Mouse (Mus musculus): ENCODE data around the gene Prkca. TPM values are rescaled to one million over a fixed set of nuclear protein-coding genes. Genes with fewer than 3 reads are reported as not detected.

Gene Prkca
- polyA plus RNA-seq, 1 experiment from 2014 or later = 10.1 TPM

- Histone ChIP-seq H3K36me3 (no peaks in the 10 kb centered on the region), H3K27me3 (replicated peaks) (no peaks in the 10 kb centered on the region), H3K27ac (no peak overlapping the region), H3K4me2 (no peak overlapping the region), H3K9me3 (no peaks in the 10 kb centered on the region), H3K4me3 (replicated peaks) (no peak overlapping the region), H3K9ac (no peak overlapping the region), H3K4me1 (peaks cover 3% of the 10 kb centered on the region; the same call in 1 of the 2 replicates)
- ATAC-seq (ENCODE audit: insufficient read depth, low FRiP score, low read depth) = no peak
- WGBS = 73% methylated on average over 7 of the region's 7 CpGs
These were observed 203.7 kb downstream of the Prkca start for GRCm38 (mm10) chr11:108140028-108140427.

- peaks cover 3% of the 10 kb centered on the region; the same call in 1 of the 2 replicates for H3K4me1 ChIP-seq
- H3K27me3 ChIP-seq (replicated peaks) = no peaks in the 10 kb centered on the region
- no peak overlapping the region for H3K9ac ChIP-seq
- no peak overlapping the region for H3K27ac ChIP-seq
- 49% methylated on average over 3 of the region's 3 CpGs for WGBS
- no peak for ATAC-seq (ENCODE audit: insufficient read depth, low FRiP score, low read depth)
- H3K9me3 ChIP-seq = no peaks in the 10 kb centered on the region
- no peak overlapping the region for H3K4me3 ChIP-seq (replicated peaks)
- no peaks in the 10 kb centered on the region for H3K36me3 ChIP-seq
- H3K4me2 ChIP-seq = no peak overlapping the region
These were observed 207.4 kb downstream of the Prkca start for GRCm38 (mm10) chr11:108136341-108136740.

GRCm38 (mm10) chr11:108135407-108136159 is 208.1 kb downstream of the Prkca start:
- H3K36me3 ChIP-seq = no peaks in the 10 kb centered on the region
- no peaks in the 10 kb centered on the region for H3K9me3 ChIP-seq
- no peak for ATAC-seq (ENCODE audit: insufficient read depth, low FRiP score, low read depth)
- no peaks in the 10 kb centered on the region for H3K27me3 ChIP-seq (replicated peaks)
- H3K4me3 ChIP-seq (replicated peaks) = no peak overlapping the region
- no peak overlapping the region for H3K27ac ChIP-seq
- H3K4me2 ChIP-seq = no peak overlapping the region
- no peak overlapping the region for H3K9ac ChIP-seq
- H3K4me1 ChIP-seq = peaks cover 3% of the 10 kb centered on the region; the same call in 1 of the 2 replicates
- WGBS = 35% methylated on average over 4 of the region's 4 CpGs

DNA sequence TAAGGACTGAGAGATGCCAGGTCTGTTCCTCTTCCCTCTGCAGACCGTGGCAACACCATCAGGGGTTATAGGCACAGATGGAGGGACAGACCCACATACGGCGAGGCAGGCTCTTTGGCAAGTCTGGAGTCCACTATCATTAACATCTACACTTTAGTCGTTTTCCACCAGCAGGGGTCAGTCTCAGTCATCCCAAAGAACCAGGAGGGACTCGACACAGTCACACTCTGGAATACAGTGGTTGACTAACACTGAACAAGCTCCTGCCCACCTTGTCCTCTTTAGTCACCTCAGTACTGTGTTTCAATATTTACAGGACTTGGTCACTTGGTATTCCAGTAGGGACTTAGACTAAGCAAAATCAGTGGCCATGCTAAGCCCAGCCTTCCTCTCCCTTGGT is 215.1 kb downstream of the Prkca start:
- no peaks in the 10 kb centered on the region for H3K36me3 ChIP-seq
- H3K4me1 ChIP-seq = no peaks in the 10 kb centered on the region; the same call in 1 of the 2 replicates
- no peaks in the 10 kb centered on the region for H3K9me3 ChIP-seq
- ATAC-seq (ENCODE audit: insufficient read depth, low FRiP score, low read depth) = no peak
- H3K4me3 ChIP-seq (replicated peaks) = no peak overlapping the region
- H3K4me2 ChIP-seq = no peak overlapping the region
- no peaks in the 10 kb centered on the region for H3K27me3 ChIP-seq (replicated peaks)
- H3K9ac ChIP-seq = no peak overlapping the region
- no peak overlapping the region for H3K27ac ChIP-seq
- 50% methylated on average over 5 of the region's 5 CpGs for WGBS

GRCm38 (mm10) chr11:108127908-108128307 is 215.8 kb downstream of the Prkca start:
- Histone ChIP-seq H3K36me3 (no peaks in the 10 kb centered on the region), H3K4me1 (no peaks in the 10 kb centered on the region; the same call in 1 of the 2 replicates), H3K27me3 (replicated peaks) (no peaks in the 10 kb centered on the region), H3K4me3 (replicated peaks) (no peak overlapping the region), H3K4me2 (no peak overlapping the region), H3K27ac (no peak overlapping the region), H3K9me3 (no peaks in the 10 kb centered on the region), H3K9ac (no peak overlapping the region)
- 59% methylated on average over 5 of the region's 5 CpGs for WGBS
- ATAC-seq (ENCODE audit: insufficient read depth, low FRiP score, low read depth) = no peak

- ATAC-seq (ENCODE audit: insufficient read depth, low FRiP score, low read depth) = no peak
- Histone ChIP-seq H3K4me1 (no peaks in the 10 kb centered on the region; the same call in 1 of the 2 replicates), H3K4me2 (no peak overlapping the region), H3K9me3 (no peaks in the 10 kb centered on the region), H3K4me3 (replicated peaks) (no peak overlapping the region), H3K36me3 (no peaks in the 10 kb centered on the region), H3K27ac (no peak overlapping the region), H3K27me3 (replicated peaks) (no peaks in the 10 kb centered on the region), H3K9ac (no peak overlapping the region)
- 72% methylated on average over 7 of the region's 7 CpGs for WGBS
These were observed 221.2 kb downstream of the Prkca start for GRCm38 (mm10) chr11:108122486-108122885.

DNA sequence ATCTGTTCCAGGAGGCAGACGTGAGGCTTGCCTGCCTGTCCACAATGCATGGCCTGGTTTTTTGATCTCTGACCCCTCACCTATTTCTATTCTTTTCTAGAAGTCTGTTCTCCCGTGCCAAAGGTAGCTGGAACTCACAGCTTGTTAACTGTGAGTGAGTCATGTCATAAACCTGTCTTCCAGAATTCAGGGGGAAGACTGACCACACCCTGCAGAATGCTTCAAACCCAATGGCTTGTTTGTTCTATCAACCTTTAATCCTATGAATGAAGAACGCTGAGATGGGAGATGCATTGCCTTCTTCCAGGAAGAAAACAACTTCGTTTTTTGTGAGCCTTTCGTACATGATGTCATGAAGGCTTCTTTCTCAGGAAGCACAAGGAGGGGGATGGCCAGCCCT is 223.0 kb downstream of the Prkca start:
- no peaks in the 10 kb centered on the region; the same call in 1 of the 2 replicates for H3K4me1 ChIP-seq
- H3K36me3 ChIP-seq = no peaks in the 10 kb centered on the region
- H3K27ac ChIP-seq = no peak overlapping the region
- H3K27me3 ChIP-seq (replicated peaks) = no peaks in the 10 kb centered on the region
- no peak overlapping the region for H3K4me2 ChIP-seq
- no peak overlapping the region for H3K4me3 ChIP-seq (replicated peaks)
- 58% methylated on average over 5 of the region's 5 CpGs for WGBS
- ATAC-seq (ENCODE audit: insufficient read depth, low FRiP score, low read depth) = no peak
- H3K9me3 ChIP-seq = no peaks in the 10 kb centered on the region
- H3K9ac ChIP-seq = no peak overlapping the region

DNA sequence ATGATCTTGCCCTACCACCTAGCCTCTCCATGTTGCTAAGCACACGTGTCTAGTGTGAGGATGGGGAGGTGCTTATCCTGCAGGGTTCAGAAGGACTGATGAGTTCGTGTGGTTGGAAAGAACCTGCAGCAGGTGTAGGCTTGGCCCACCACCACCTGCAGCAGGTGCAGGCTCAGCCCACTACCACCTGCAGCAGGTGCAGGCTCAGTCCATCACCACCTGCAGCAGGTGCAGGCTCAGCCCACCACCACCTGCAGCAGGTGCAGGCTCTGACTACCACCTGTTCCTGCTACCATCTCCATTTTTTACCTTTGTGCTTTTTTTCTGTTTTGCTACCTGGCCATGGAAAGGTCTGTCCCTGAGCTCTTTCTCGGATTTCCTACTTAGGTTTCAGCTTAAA is 223.9 kb downstream of the Prkca start:
- 70% methylated on average over 3 of the region's 3 CpGs for WGBS
- H3K4me1 ChIP-seq = no peaks in the 10 kb centered on the region; the same call in 1 of the 2 replicates
- no peak overlapping the region for H3K4me2 ChIP-seq

DNA sequence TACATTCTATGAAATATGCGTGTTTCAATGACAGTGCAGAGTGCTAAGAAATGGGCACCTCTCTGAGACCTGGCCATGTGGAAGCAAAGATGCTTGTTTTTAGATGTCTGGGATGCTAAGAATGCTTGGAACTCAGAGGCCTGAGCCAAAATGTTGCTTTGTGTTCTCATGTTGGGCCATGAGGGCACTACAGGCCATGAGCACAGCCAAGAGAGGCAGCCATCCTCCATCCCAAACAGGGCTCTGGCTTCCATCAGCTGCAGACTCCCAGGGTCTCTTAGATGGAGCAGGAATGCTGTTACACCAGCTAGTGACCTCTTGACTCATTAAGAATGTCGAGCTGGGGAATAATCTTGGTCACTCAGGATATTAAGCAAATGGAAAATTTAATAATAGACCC is 224.9 kb downstream of the Prkca start:
- H3K4me2 ChIP-seq = no peak overlapping the region
- H3K36me3 ChIP-seq = no peaks in the 10 kb centered on the region
- no peak overlapping the region for H3K9ac ChIP-seq
- no peaks in the 10 kb centered on the region for H3K27me3 ChIP-seq (replicated peaks)
- no peaks in the 10 kb centered on the region for H3K9me3 ChIP-seq
- no peak for ATAC-seq (ENCODE audit: insufficient read depth, low FRiP score, low read depth)
- H3K4me3 ChIP-seq (replicated peaks) = no peak overlapping the region
- no peak overlapping the region for H3K27ac ChIP-seq
- 67% methylated on average over 2 of the region's 2 CpGs for WGBS
- no peaks in the 10 kb centered on the region; the same call in 1 of the 2 replicates for H3K4me1 ChIP-seq

More for the DNA sequence above, 223.9 kb downstream of the Prkca start:
- no peaks in the 10 kb centered on the region for H3K27me3 ChIP-seq (replicated peaks)
- H3K36me3 ChIP-seq = no peaks in the 10 kb centered on the region
- ATAC-seq (ENCODE audit: insufficient read depth, low FRiP score, low read depth) = no peak
- no peaks in the 10 kb centered on the region for H3K9me3 ChIP-seq
- H3K4me3 ChIP-seq (replicated peaks) = no peak overlapping the region
- H3K27ac ChIP-seq = no peak overlapping the region
- H3K9ac ChIP-seq = no peak overlapping the region

DNA sequence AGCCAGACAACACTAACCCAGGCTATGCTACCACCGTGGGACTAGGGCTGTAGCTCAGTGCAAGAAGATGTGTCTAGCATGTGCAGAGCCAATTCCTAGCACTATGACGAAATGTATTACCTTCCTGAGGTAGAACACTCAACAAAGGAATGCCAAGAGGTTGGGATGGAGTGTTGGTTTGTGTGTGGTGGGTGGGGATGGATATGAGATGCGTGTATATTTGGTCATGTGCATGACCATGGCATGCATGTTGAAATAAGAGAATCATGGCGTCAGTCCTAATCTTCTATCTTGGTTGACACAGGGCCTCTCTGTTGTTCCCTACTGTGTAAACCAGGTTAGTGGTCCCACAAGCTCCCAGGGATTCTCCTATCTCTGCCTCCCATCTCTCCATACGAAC is 225.5 kb downstream of the Prkca start:
- 91% methylated on average over 5 of the region's 5 CpGs for WGBS
- H3K27me3 ChIP-seq (replicated peaks) = no peaks in the 10 kb centered on the region
- H3K4me1 ChIP-seq = no peaks in the 10 kb centered on the region; the same call in 1 of the 2 replicates
- H3K4me2 ChIP-seq = no peak overlapping the region
- ATAC-seq (ENCODE audit: insufficient read depth, low FRiP score, low read depth) = no peak
- no peaks in the 10 kb centered on the region for H3K36me3 ChIP-seq
- no peak overlapping the region for H3K27ac ChIP-seq
- H3K9ac ChIP-seq = no peak overlapping the region
- H3K4me3 ChIP-seq (replicated peaks) = no peak overlapping the region
- H3K9me3 ChIP-seq = no peaks in the 10 kb centered on the region

DNA sequence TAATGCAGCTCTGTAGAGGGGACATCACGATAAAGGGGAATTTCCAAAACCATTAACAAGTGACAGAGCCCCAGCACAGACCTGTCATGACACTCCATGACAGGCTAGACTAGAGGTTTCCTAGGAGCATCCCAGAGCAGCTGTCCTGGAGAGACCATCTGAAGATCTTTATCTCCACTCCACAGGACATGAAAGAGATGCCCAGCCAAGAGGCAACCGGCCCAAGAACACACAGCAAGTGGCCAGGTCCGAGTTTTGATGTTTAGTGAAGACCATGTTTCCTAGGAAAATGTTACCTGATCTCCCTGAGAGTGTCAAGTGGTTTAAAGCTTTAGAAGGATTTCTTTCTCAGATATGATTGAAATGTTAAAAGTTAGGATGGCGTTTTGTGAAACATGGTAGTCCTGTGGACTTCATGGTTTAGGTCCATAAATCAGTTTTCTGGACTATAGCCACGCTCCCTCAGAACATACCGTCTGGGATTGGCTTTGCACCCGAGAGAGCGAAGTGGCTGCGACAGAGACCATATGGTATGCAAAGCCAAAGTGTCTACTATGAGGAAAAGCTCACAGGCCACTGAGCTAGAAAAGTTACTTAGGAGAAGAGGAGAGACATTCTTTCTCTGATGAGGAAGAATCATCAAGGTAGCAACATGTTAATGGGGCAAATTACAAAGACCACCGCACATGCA is 226.2 kb downstream of the Prkca start:
- Histone ChIP-seq H3K9me3 (no peaks in the 10 kb centered on the region), H3K27ac (no peak overlapping the region), H3K4me3 (replicated peaks) (no peak overlapping the region), H3K9ac (no peak overlapping the region), H3K4me2 (no peak overlapping the region), H3K36me3 (no peaks in the 10 kb centered on the region), H3K27me3 (replicated peaks) (no peaks in the 10 kb centered on the region), H3K4me1 (no peaks in the 10 kb centered on the region; the same call in 1 of the 2 replicates)
- 75% methylated on average over 10 of the region's 10 CpGs for WGBS
- no peak for ATAC-seq (ENCODE audit: insufficient read depth, low FRiP score, low read depth)

- Histone ChIP-seq H3K4me3 (replicated peaks) (no peak overlapping the region), H3K9me3 (no peaks in the 10 kb centered on the region), H3K27ac (no peak overlapping the region), H3K36me3 (no peaks in the 10 kb centered on the region), H3K27me3 (replicated peaks) (no peaks in the 10 kb centered on the region), H3K9ac (no peak overlapping the region), H3K4me1 (no peaks in the 10 kb centered on the region), H3K4me2 (no peak overlapping the region)
- WGBS = 89% methylated on average over 3 of the region's 3 CpGs
- ATAC-seq (ENCODE audit: insufficient read depth, low FRiP score, low read depth) = no peak
These were observed 229.6 kb downstream of the Prkca start for GRCm38 (mm10) chr11:108114091-108114490.

Data from stomach, embryonic 15.5 days (tissue).